Mouse (Mus musculus): ENCODE data around the gene Grb7. TPM values are rescaled to one million over a fixed set of nuclear protein-coding genes. Genes with fewer than 3 reads are reported as not detected.

Grb7 gene
- total and polyA plus RNA-seq, 3 experiments, result not detected

GRCm38 (mm10) chr11:98456945-98457344 lies 10.8 kb downstream of the Grb7 start:
- TF ChIP-seq POLR2AphosphoS5 (IDR thresholded peaks at IDR 0.05; ENCODE audit: insufficient replicate concordance, low read depth, low read length) (no peak), GATA2 (IDR thresholded peaks at IDR 0.05; ENCODE audit: borderline replicate concordance, low read depth, low read length) (no peak), GATA1 (IDR thresholded peaks at IDR 0.05; ENCODE audit: borderline replicate concordance, low read length) (no peak), CTCF (IDR thresholded peaks at IDR 0.05; ENCODE audit: low read depth, low read length) (no peak), TAL1 (conservative IDR thresholded peaks at IDR 0.05; ENCODE audit: low read depth, low read length) (no peak)
- H3K9me3 ChIP-seq (replicated peaks), result no peaks in the 10 kb centered on the region; the same call in 1 of the 2 replicates
- H3K4me3 ChIP-seq (ENCODE audit: low read depth, low read length), result peak overlapping the region; percentile 80
- H3K4me1 ChIP-seq (ENCODE audit: insufficient read depth, low read depth, low read length), result peaks cover 26% of the 10 kb centered on the region
- H3K27me3 ChIP-seq (ENCODE audit: insufficient read depth, low read length), result peaks cover 56% of the 10 kb centered on the region
- H3K36me3 ChIP-seq (replicated peaks), result no peaks in the 10 kb centered on the region
- DNase-seq (ENCODE audit: low spot score) (peak; percentile 22), ATAC-seq (ENCODE audit: extremely low read depth, insufficient number of reproducible peaks, low FRiP score, poor library complexity, severe bottlenecking) (no peak)

GRCm38 (mm10) chr11:98457367-98458120 lies 11.3 kb downstream of the Grb7 start:
- TF ChIP-seq POLR2AphosphoS5 (IDR thresholded peaks at IDR 0.05; ENCODE audit: insufficient replicate concordance, low read depth, low read length), result no peak
- TF ChIP-seq TAL1 (conservative IDR thresholded peaks at IDR 0.05; ENCODE audit: low read depth, low read length), result no peak
- TF ChIP-seq GATA1 (IDR thresholded peaks at IDR 0.05; ENCODE audit: borderline replicate concordance, low read length), result no peak
- TF ChIP-seq GATA2 (IDR thresholded peaks at IDR 0.05; ENCODE audit: borderline replicate concordance, low read depth, low read length), result no peak
- 0 out of 2 replicates have a peak, but pooled peaks have one; percentile 30 for TF ChIP-seq CTCF (IDR thresholded peaks at IDR 0.05; ENCODE audit: low read depth, low read length)
- H3K9me3 ChIP-seq (replicated peaks), result no peaks in the 10 kb centered on the region; the same call in 1 of the 2 replicates
- peaks cover 26% of the 10 kb centered on the region for H3K4me1 ChIP-seq (ENCODE audit: insufficient read depth, low read depth, low read length)
- ATAC-seq (ENCODE audit: extremely low read depth, insufficient number of reproducible peaks, low FRiP score, poor library complexity, severe bottlenecking), result peak; percentile 48
- no peaks in the 10 kb centered on the region for H3K36me3 ChIP-seq (replicated peaks)
- DNase-seq (ENCODE audit: low spot score), result peak; percentile 94
- H3K4me3 ChIP-seq (ENCODE audit: low read depth, low read length), result peak overlapping the region; percentile 80
- peaks cover 52% of the 10 kb centered on the region for H3K27me3 ChIP-seq (ENCODE audit: insufficient read depth, low read length)

GRCm38 (mm10) chr11:98458121-98458990 lies 12.2 kb downstream of the Grb7 start:
- peaks cover 46% of the 10 kb centered on the region for H3K27me3 ChIP-seq (ENCODE audit: insufficient read depth, low read length)
- ATAC-seq (ENCODE audit: extremely low read depth, insufficient number of reproducible peaks, low FRiP score, poor library complexity, severe bottlenecking) (no peak), DNase-seq (ENCODE audit: low spot score) (no peak)
- H3K36me3 ChIP-seq (replicated peaks), result no peaks in the 10 kb centered on the region
- TF ChIP-seq TAL1 (conservative IDR thresholded peaks at IDR 0.05; ENCODE audit: low read depth, low read length) (no peak), POLR2AphosphoS5 (IDR thresholded peaks at IDR 0.05; ENCODE audit: insufficient replicate concordance, low read depth, low read length) (no peak), GATA2 (IDR thresholded peaks at IDR 0.05; ENCODE audit: borderline replicate concordance, low read depth, low read length) (no peak), GATA1 (IDR thresholded peaks at IDR 0.05; ENCODE audit: borderline replicate concordance, low read length) (no peak), CTCF (IDR thresholded peaks at IDR 0.05; ENCODE audit: low read depth, low read length) (no peak)
- peaks cover 26% of the 10 kb centered on the region for H3K4me1 ChIP-seq (ENCODE audit: insufficient read depth, low read depth, low read length)
- H3K9me3 ChIP-seq (replicated peaks), result no peaks in the 10 kb centered on the region; the same call in 1 of the 2 replicates
- H3K4me3 ChIP-seq (ENCODE audit: low read depth, low read length), result peak overlapping the region; percentile 80

GRCm38 (mm10) chr11:98459071-98459741 lies 13.0 kb downstream of the Grb7 start:
- TF ChIP-seq GATA1 (IDR thresholded peaks at IDR 0.05; ENCODE audit: borderline replicate concordance, low read length) (no peak), GATA2 (IDR thresholded peaks at IDR 0.05; ENCODE audit: borderline replicate concordance, low read depth, low read length) (no peak), POLR2AphosphoS5 (IDR thresholded peaks at IDR 0.05; ENCODE audit: insufficient replicate concordance, low read depth, low read length) (no peak), TAL1 (conservative IDR thresholded peaks at IDR 0.05; ENCODE audit: low read depth, low read length) (no peak), CTCF (IDR thresholded peaks at IDR 0.05; ENCODE audit: low read depth, low read length) (no peak)

GRCm38 (mm10) chr11:98459860-98460259 lies 13.7 kb downstream of the Grb7 start:
- Histone ChIP-seq H3K4me3 (ENCODE audit: low read depth, low read length) (no peak overlapping the region), H3K36me3 (replicated peaks) (no peaks in the 10 kb centered on the region), H3K4me1 (ENCODE audit: insufficient read depth, low read depth, low read length) (peaks cover 30% of the 10 kb centered on the region), H3K27me3 (ENCODE audit: insufficient read depth, low read length) (peaks cover 34% of the 10 kb centered on the region), H3K9me3 (replicated peaks) (no peaks in the 10 kb centered on the region; the same call in 1 of the 2 replicates)
- ATAC-seq (ENCODE audit: extremely low read depth, insufficient number of reproducible peaks, low FRiP score, poor library complexity, severe bottlenecking) (no peak), DNase-seq (ENCODE audit: low spot score) (no peak)
- no peak for TF ChIP-seq CTCF (IDR thresholded peaks at IDR 0.05; ENCODE audit: low read depth, low read length)
- TF ChIP-seq TAL1 (conservative IDR thresholded peaks at IDR 0.05; ENCODE audit: low read depth, low read length), result no peak
- TF ChIP-seq GATA2 (IDR thresholded peaks at IDR 0.05; ENCODE audit: borderline replicate concordance, low read depth, low read length), result no peak
- TF ChIP-seq POLR2AphosphoS5 (IDR thresholded peaks at IDR 0.05; ENCODE audit: insufficient replicate concordance, low read depth, low read length), result no peak
- no peak for TF ChIP-seq GATA1 (IDR thresholded peaks at IDR 0.05; ENCODE audit: borderline replicate concordance, low read length)

More at GRCm38 (mm10) chr11:98459071-98459741, 13.0 kb downstream of the Grb7 start:
- Histone ChIP-seq H3K4me3 (ENCODE audit: low read depth, low read length) (no peak overlapping the region), H3K4me1 (ENCODE audit: insufficient read depth, low read depth, low read length) (peaks cover 30% of the 10 kb centered on the region), H3K27me3 (ENCODE audit: insufficient read depth, low read length) (peaks cover 40% of the 10 kb centered on the region), H3K9me3 (replicated peaks) (no peaks in the 10 kb centered on the region; the same call in 1 of the 2 replicates), H3K36me3 (replicated peaks) (no peaks in the 10 kb centered on the region)
- ATAC-seq (ENCODE audit: extremely low read depth, insufficient number of reproducible peaks, low FRiP score, poor library complexity, severe bottlenecking) (no peak), DNase-seq (ENCODE audit: low spot score) (no peak)
